Mouse (Mus musculus) liver, adult 2 months (tissue): ENCODE results near the gene Tfap4.

Experiments used
- CTCF ChIP-seq: fragments of 200-500 bp; IDR thresholded peaks from 2 replicates; pipeline ENCODE4 v1.5.1; 2011; ENCODE audit warnings: low read depth, low read length, control low read depth
- POLR2A ChIP-seq: fragments of 200-500 bp; IDR thresholded peaks from 2 replicates; pipeline ENCODE4 v1.6.1; 2011; ENCODE audit warnings: low read length, control low read depth; ENCODE audit not compliant: insufficient read depth; ENCODE audit errors: extremely low read depth

- TF ChIP-seq CTCF (no peak), POLR2A (no peak)
Observed at GRCm38 (mm10) chr16:4497762-4498607, 61.7 kb downstream of the Tfap4 start.
